Comparison of ENCODE assay signal across 10 mouse cellular contexts in the genomic region with DNA sequence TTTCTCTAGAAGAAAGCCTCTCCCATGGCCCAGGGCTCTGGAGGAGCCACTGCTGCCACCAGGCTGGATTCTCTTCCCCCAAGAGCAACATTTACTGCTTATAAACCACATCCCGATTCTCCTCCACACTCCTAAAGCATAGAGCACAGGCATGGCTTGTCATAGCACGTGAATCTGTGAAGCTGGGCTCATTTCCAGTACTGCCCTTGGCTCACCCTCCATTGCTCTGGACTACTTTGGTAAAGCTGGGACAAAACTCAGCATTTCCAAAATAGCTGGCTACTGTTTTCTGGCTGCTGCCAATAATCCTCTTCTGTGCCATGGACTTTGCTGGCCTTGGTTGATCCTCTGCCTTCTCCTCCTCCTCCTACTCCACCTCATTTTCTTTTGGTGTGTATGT. TPM values are rescaled to one million over a fixed set of nuclear protein-coding genes. Genes with fewer than 3 reads are reported as not detected.
DNase-seq lines count a peak whose midpoint lies in the region.
"Had no signal": no experiment of that assay in that cellular context is flagged by ENCODE, and none has a peak within 500 bp of the region (broad histone marks: within the 10 kb centered on the region; RNA-seq: fewer than 3 reads in every experiment).

No protein-coding gene starts in this region.

- DNase-seq in kidney, adult 9 months: peak; percentile 77
- no peak for DNase-seq in kidney, postnatal 14 days
- peak; percentile 34 for DNase-seq in lung, postnatal 14 days
- no peak for DNase-seq in lung, postnatal 4 days
- peak; percentile 69 to 73 for DNase-seq in adrenal gland, postnatal 36 days
- DNase-seq in lung, postnatal 36 days: peak; percentile 47
- no peak for DNase-seq in urinary bladder, postnatal 14 days (ENCODE audit: low spot score)
- DNase-seq: heart, adult 11 months; heart, postnatal 14 days; right cerebral cortex, postnatal 14 days had no signal

RNA-seq across cellular contexts. Expression of gene Slc13a2, which starts 2.3 kb away (rescaled TPM):
- total RNA-seq in adrenal gland, postnatal 36 days (2021): not detected
- total RNA-seq: heart, postnatal 14 days had no signal

RNA-seq across cellular contexts. Expression of gene Foxn1, which starts 38.0 kb away (rescaled TPM):
- under 1 TPM in 1 of 2 experiments, not detected in 1; 0.30 TPM for total RNA-seq in adrenal gland, postnatal 36 days (2021)

RNA-seq across cellular contexts. Expression of gene Slc46a1, which starts 41.1 kb away (rescaled TPM):
- 10 to 100 TPM; 31.9 to 40.0 TPM for total RNA-seq in adrenal gland, postnatal 36 days (2021)

Comparison
In these comparisons a context has a peak if more than half of its experiments do, and no peak if none do; other contexts are left out.
1. DNase-seq: peak in kidney, adult 9 months (single experiment), lung, postnatal 14 days (single experiment), adrenal gland, postnatal 36 days (2 of 2) and lung, postnatal 36 days (single experiment); none in kidney, postnatal 14 days (single experiment), lung, postnatal 4 days (0 of 2) and urinary bladder, postnatal 14 days (single experiment).